Comparison of ENCODE assay signal across 22 mouse cellular contexts in genomic region chr4:141530979-141531378, GRCm38 (mm10). TPM values are rescaled to one million over a fixed set of nuclear protein-coding genes. Genes with fewer than 3 reads are reported as not detected.
DNase-seq lines count a peak whose midpoint lies in the region; TF ChIP-seq lines count a peak whose summit lies in the region.
"Had no signal": no experiment of that assay in that cellular context is flagged by ENCODE, and none has a peak within 500 bp of the region (broad histone marks: within the 10 kb centered on the region; RNA-seq: fewer than 3 reads in every experiment).

No protein-coding gene starts in this region.

- H3K9me3 ChIP-seq in heart, embryonic 10.5 days: no peaks in the 10 kb centered on the region
- H3K9me3 ChIP-seq in E14TG2a.4 (ENCODE audit: low read length): no peaks in the 10 kb centered on the region
- H3K9me3 ChIP-seq: embryonic facial prominence, embryonic 12.5 days; forebrain, embryonic 13.5 days; heart, embryonic 13.5 days had no signal

- peaks cover 74% of the 10 kb centered on the region for H3K4me1 ChIP-seq in heart, embryonic 10.5 days
- H3K4me1 ChIP-seq in E14TG2a.4 (replicated peaks; ENCODE audit: low read depth, low read length): peaks cover 89% of the 10 kb centered on the region

- H3K27ac ChIP-seq in heart, embryonic 10.5 days: no peak overlapping the region
- H3K27ac ChIP-seq: embryonic facial prominence, embryonic 12.5 days; forebrain, embryonic 13.5 days; gastrocnemius, adult 2 months; heart, embryonic 13.5 days; hindbrain, embryonic 14.5 days; kidney, postnatal 0 days had no signal

- H3K27me3 ChIP-seq in heart, embryonic 10.5 days (ENCODE audit: insufficient read depth, poor library complexity, severe bottlenecking): no peaks in the 10 kb centered on the region
- peaks cover 4% of the 10 kb centered on the region; the same call in 1 of the 2 replicates for H3K27me3 ChIP-seq in E14TG2a.4 (ENCODE audit: insufficient read depth, low read length)
- H3K27me3 ChIP-seq: embryonic facial prominence, embryonic 12.5 days; forebrain, embryonic 13.5 days; heart, embryonic 13.5 days had no signal

- 83% methylated on average over 15 of the region's 15 CpGs for WGBS in heart, embryonic 10.5 days

- H3K4me3 ChIP-seq in heart, embryonic 10.5 days: no peak overlapping the region
- H3K4me3 ChIP-seq in E14TG2a.4 (replicated peaks; ENCODE audit: low read length): 0 out of 2 replicates have a peak overlapping the region, but pooled peaks have one; percentile 29
- H3K4me3 ChIP-seq: embryonic facial prominence, embryonic 12.5 days; erythroblast, embryonic 14.5 days; forebrain, embryonic 13.5 days; gastrocnemius, adult 2 months; heart, embryonic 13.5 days had no signal

- TF ChIP-seq CTCF in E14TG2a.4 (conservative IDR thresholded peaks at IDR 0.05; ENCODE audit: low read length): no peak

- peak; percentile 46 for DNase-seq in adrenal gland, postnatal 10 days
- no peak for DNase-seq in adrenal gland, postnatal 25 days
- DNase-seq in heart, adult 11 months: peak; percentile 86
- DNase-seq in heart, embryonic 10.5 days (ENCODE audit: low spot score): no peak
- peak; percentile 52 for DNase-seq in adrenal gland, postnatal 14 days
- no peak for DNase-seq in cerebellum, postnatal 14 days
- DNase-seq: cerebellum, adult 11-12 months; cerebellum, adult 8-10 months; cerebellum, postnatal 10 days; forebrain, postnatal 0 days; gastrocnemius, adult 2 months; gastrocnemius, postnatal 14 days; heart, adult 18-20 months; heart, postnatal 36 days; kidney, adult 2 months had no signal

- H3K36me3 ChIP-seq in heart, embryonic 10.5 days: peaks cover 13% of the 10 kb centered on the region
- H3K36me3 ChIP-seq in E14TG2a.4 (ENCODE audit: insufficient read depth, low read length): peaks cover 20% of the 10 kb centered on the region

RNA-seq across cellular contexts. Expression of gene Spen, which starts 7.4 kb away (rescaled TPM):
- 10 to 100 TPM; 36.6 to 55.2 TPM for total RNA-seq in adrenal gland, postnatal 10 days (2021)
- total RNA-seq in adrenal gland, postnatal 25 days (2021): 70.0 and 79.4 TPM in 2 replicates
- polyA plus RNA-seq in heart, embryonic 10.5 days (2016; fragmentation: Nextera tagmentation; extraction: Ambion mirVana): 6.0 and 8.4 TPM in 2 replicates
- 50.2 and 60.0 TPM in 2 replicates for total RNA-seq in adrenal gland, postnatal 14 days (2021)

Comparison
In these comparisons a context has a peak if more than half of its experiments do, and no peak if none do; other contexts are left out.
1. DNase-seq: peak in adrenal gland, postnatal 10 days (single experiment), heart, adult 11 months (single experiment) and adrenal gland, postnatal 14 days (single experiment); none in adrenal gland, postnatal 25 days (single experiment), heart, embryonic 10.5 days (single experiment) and cerebellum, postnatal 14 days (0 of 2).